Mouse (Mus musculus): ENCODE measurements around the gene Fancc. TPM values are rescaled to one million over a fixed set of nuclear protein-coding genes. Genes with fewer than 3 reads are reported as not detected.

Gene Fancc
- polyA plus RNA-seq, 1 experiment from 2014 or later: 16.1 TPM

DNA sequence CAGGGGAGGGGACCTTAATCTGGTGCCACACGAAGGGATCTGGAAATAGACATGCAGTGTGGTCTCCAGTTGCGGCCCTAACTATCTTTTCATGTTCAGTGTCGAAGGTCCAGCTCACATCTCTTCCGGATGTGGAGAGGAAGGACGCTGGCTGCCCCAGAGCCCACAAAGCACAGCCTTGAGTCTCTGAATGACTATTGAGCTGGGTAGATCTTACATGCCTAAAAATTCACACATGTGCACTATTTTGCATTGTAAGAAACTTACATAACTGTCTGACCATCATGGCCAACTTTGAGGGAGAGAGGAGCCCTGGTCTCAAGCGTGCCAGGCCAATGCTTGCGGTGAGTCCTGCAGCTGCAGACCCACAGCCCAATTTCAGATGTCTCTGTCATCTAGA, 247.9 kb downstream of the Fancc start:
- Histone ChIP-seq H3K36me3 (replicated peaks) (no peaks in the 10 kb centered on the region), H3K27ac (no peak overlapping the region), H3K27me3 (replicated peaks) (no peaks in the 10 kb centered on the region), H3K9ac (no peak overlapping the region), H3K4me1 (peaks cover 5% of the 10 kb centered on the region; the same call in 1 of the 2 replicates), H3K4me2 (no peak overlapping the region), H3K9me3 (no peaks in the 10 kb centered on the region), H3K4me3 (no peak overlapping the region)
- no peak for ATAC-seq (replicated peaks)
- 91% methylated on average over 7 of the region's 7 CpGs for WGBS

DNA sequence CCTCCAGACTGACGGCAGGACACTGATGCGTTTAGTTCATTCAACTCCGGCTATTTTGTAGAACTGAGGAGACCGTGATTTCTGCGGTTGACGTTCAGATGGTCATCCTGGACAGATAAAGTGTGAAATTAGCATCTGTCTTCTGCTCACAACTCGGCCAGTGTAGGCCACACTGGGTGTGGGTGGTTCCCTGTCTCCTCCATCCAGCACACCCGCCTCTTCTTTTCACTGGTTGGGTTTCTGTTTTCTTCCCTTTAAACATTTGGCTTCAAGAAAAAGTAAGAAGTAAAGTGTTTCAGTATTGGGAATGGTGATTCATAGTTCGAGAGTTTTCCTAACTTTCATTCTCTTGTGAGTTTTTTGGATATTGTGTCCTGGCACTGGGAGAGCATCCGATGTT, 248.8 kb downstream of the Fancc start:
- no peak overlapping the region for H3K4me2 ChIP-seq
- no peak overlapping the region for H3K9ac ChIP-seq
- H3K27me3 ChIP-seq (replicated peaks): no peaks in the 10 kb centered on the region
- no peaks in the 10 kb centered on the region for H3K36me3 ChIP-seq (replicated peaks)
- H3K27ac ChIP-seq: no peak overlapping the region
- H3K4me3 ChIP-seq: no peak overlapping the region
- peaks cover 5% of the 10 kb centered on the region; the same call in 1 of the 2 replicates for H3K4me1 ChIP-seq
- WGBS: 94% methylated on average over 10 of the region's 10 CpGs
- H3K9me3 ChIP-seq: no peaks in the 10 kb centered on the region
- ATAC-seq (replicated peaks): no peak

DNA sequence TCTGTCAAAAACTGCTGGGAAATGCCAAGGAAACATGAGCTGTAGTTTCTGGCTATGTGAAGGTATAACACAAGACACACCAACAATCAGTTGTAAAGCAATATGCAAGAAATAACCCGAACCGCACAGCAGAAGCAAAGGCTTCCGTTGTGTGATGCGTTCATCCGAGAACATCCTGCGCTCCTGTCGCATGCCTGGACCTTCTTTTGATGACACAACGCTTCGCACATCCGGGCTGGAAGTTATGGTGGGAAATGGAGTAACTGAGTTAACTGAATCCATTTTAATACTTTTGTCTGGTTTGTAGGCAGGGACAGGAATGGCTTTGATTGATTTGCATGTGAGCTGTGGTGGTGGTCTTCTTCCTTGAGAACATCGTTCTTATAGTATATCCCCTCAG, 249.4 kb downstream of the Fancc start:
- H3K27me3 ChIP-seq (replicated peaks): no peaks in the 10 kb centered on the region
- H3K9me3 ChIP-seq: no peaks in the 10 kb centered on the region
- ATAC-seq (replicated peaks): no peak
- peaks cover 5% of the 10 kb centered on the region; the same call in 1 of the 2 replicates for H3K4me1 ChIP-seq
- 93% methylated on average over 11 of the region's 11 CpGs for WGBS
- H3K27ac ChIP-seq: no peak overlapping the region
- H3K4me3 ChIP-seq: no peak overlapping the region
- no peak overlapping the region for H3K4me2 ChIP-seq
- H3K36me3 ChIP-seq (replicated peaks): no peaks in the 10 kb centered on the region
- no peak overlapping the region for H3K9ac ChIP-seq

DNA sequence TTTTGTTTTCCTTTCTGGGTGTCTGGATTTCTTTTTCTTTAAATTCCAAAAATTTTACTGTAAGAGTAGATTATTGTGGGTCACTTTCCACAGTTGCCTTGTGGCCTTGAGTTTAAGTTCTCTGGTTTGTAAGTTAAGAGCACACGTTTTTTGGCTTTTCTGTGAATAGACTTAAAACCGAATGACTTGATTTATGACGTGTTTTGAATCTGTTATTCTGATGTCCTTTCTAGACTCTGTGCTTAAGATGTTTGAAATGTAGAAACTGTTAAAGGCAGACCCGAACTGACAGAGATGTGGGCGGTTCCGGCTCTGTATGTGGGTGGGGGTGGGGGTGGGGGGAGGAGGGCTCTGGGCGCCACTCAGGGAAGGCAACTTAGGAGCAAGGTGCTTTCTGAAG, 250.0 kb downstream of the Fancc start:
- no peak overlapping the region for H3K27ac ChIP-seq
- H3K4me2 ChIP-seq: no peak overlapping the region
- no peak for ATAC-seq (replicated peaks)
- peaks cover 5% of the 10 kb centered on the region; the same call in 1 of the 2 replicates for H3K4me1 ChIP-seq
- no peaks in the 10 kb centered on the region for H3K9me3 ChIP-seq
- H3K9ac ChIP-seq: no peak overlapping the region
- no peaks in the 10 kb centered on the region for H3K36me3 ChIP-seq (replicated peaks)
- 84% methylated on average over 7 of the region's 7 CpGs for WGBS
- H3K4me3 ChIP-seq: no peak overlapping the region
- no peaks in the 10 kb centered on the region for H3K27me3 ChIP-seq (replicated peaks)

DNA sequence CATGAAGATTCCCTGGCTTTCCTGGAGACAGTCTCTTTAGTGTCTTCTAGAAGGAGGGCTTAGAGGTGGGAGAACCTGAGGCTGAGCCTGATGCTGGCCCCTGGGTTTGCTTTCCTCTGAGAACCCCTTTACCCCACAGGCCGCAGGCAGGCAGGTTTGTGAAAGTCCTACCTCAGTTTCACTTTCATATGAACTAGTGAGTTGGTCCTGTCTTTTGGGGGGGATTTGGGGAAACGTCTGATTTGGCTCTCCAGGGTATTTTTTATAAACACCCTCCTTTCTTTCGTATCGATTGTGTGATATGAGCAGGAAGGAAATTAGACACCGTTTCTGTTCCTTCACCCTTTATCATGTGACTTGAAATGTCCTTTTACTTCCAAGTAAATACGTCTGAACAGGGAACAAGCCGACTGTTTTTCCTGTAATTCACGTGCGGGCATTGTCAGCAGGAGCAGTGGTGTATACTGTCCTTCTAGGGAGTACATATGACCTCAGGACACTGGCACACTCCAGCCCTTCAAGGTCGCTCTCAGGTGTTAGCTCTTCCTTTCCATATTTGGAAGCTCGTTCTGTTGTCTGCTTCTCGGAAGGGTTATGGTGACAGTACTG, 250.6 kb downstream of the Fancc start:
- H3K4me1 ChIP-seq: peaks cover 5% of the 10 kb centered on the region; the same call in 1 of the 2 replicates
- H3K9me3 ChIP-seq: no peaks in the 10 kb centered on the region
- H3K4me2 ChIP-seq: no peak overlapping the region
- no peak overlapping the region for H3K9ac ChIP-seq
- no peak overlapping the region for H3K27ac ChIP-seq
- H3K36me3 ChIP-seq (replicated peaks): no peaks in the 10 kb centered on the region
- WGBS: 87% methylated on average over 12 of the region's 12 CpGs
- no peak overlapping the region for H3K4me3 ChIP-seq
- no peaks in the 10 kb centered on the region for H3K27me3 ChIP-seq (replicated peaks)
- ATAC-seq (replicated peaks): no peak

DNA sequence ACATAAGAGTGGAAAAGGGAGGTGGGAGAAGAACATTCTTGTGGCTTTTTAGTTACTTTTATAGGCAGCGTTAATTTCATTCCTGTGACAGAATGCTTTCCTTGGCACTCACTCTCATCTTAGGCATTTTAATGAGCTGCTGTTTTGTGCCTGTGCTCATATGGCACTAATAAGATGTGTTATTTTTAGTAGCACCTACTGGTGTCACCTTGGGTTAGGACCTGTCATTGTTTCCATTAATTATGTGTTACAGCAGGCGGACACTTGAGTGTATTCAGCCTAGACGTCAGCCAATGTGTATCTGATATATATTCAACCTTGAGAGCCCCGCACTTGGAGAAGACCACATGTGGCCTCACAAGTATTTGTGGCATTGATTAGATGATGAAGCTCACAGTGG, 251.3 kb downstream of the Fancc start:
- Histone ChIP-seq H3K4me1 (peaks cover 10% of the 10 kb centered on the region), H3K27me3 (replicated peaks) (no peaks in the 10 kb centered on the region), H3K36me3 (replicated peaks) (no peaks in the 10 kb centered on the region), H3K4me2 (no peak overlapping the region), H3K27ac (no peak overlapping the region), H3K9me3 (no peaks in the 10 kb centered on the region), H3K4me3 (no peak overlapping the region), H3K9ac (no peak overlapping the region)
- WGBS: 66% methylated on average over 4 of the region's 4 CpGs
- ATAC-seq (replicated peaks): no peak

DNA sequence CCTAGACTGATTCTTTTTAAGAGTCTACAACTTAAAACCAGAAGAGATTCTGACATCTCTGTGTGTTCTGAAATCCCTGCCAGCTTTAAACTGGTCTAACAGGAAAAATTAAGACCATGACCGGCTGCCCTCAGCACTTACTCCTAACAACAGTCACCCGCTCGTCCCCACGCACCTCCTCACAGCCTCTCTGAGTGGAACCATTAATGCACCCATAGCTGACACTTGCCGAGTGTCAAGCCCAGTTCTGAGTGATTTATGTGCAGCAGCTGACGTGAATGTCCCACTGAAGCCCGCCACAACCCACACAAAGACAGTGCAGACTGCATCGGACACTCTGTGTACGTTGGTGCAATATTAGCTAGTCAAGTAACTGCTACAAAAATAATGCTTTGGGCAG, 251.9 kb downstream of the Fancc start:
- H3K4me2 ChIP-seq: no peak overlapping the region
- H3K9ac ChIP-seq: no peak overlapping the region
- no peak overlapping the region for H3K4me3 ChIP-seq
- no peak overlapping the region for H3K27ac ChIP-seq
- no peak for ATAC-seq (replicated peaks)
- H3K4me1 ChIP-seq: peaks cover 16% of the 10 kb centered on the region
- H3K36me3 ChIP-seq (replicated peaks): no peaks in the 10 kb centered on the region
- no peaks in the 10 kb centered on the region for H3K27me3 ChIP-seq (replicated peaks)
- no peaks in the 10 kb centered on the region for H3K9me3 ChIP-seq
- WGBS: 51% methylated on average over 9 of the region's 9 CpGs

DNA sequence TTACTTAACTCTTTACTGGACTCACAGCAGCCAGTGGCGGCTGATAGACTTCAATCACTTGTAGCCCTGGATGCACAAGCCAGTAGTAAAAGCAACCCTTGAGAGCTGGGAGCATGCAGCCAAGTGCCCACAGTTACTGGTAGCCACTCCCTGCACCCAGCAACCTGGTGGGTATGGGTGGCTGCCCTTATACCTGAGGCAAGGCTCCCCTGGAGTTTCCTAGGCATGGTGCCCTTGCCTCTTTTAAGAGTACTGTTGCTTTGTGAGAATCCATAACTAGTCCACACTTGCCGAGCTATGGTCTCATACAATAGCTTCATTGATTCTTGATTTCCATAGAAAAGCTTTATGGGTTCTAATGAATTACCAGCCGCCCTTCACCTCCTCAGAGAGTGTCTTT, 252.7 kb downstream of the Fancc start:
- 53% methylated on average over 3 of the region's 3 CpGs for WGBS
- Histone ChIP-seq H3K4me2 (no peak overlapping the region), H3K36me3 (replicated peaks) (no peaks in the 10 kb centered on the region), H3K4me3 (no peak overlapping the region), H3K27ac (no peak overlapping the region; the same call in 1 of the 2 replicates), H3K9me3 (no peaks in the 10 kb centered on the region), H3K27me3 (replicated peaks) (no peaks in the 10 kb centered on the region), H3K4me1 (peaks cover 18% of the 10 kb centered on the region), H3K9ac (no peak overlapping the region)
- no peak for ATAC-seq (replicated peaks)

DNA sequence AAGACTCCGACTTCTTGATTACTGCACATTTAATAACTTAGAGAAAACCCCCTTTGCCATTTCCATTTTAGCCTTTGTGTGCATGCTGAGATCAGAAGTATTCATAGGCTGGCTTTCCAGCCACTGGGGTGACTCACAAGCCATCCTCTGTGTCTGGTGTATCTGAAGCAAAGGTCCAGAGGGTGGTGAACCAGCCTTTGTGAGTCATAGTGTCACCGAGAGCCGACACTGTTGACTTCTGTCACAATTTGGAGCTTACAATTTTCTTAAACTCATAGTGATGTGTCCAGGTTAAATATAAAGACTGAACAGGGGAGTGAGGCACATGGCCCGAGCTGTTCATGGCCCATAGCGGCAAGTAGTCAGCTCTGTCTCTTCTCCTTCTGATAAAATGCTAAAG, 253.5 kb downstream of the Fancc start:
- H3K36me3 ChIP-seq (replicated peaks): no peaks in the 10 kb centered on the region
- no peak overlapping the region for H3K4me2 ChIP-seq
- H3K27ac ChIP-seq: no peak overlapping the region
- peaks cover 25% of the 10 kb centered on the region for H3K4me1 ChIP-seq
- no peak for ATAC-seq (replicated peaks)
- WGBS: 73% methylated on average over 5 of the region's 5 CpGs
- H3K9me3 ChIP-seq: no peaks in the 10 kb centered on the region
- H3K4me3 ChIP-seq: no peak overlapping the region
- no peak overlapping the region for H3K9ac ChIP-seq
- no peaks in the 10 kb centered on the region for H3K27me3 ChIP-seq (replicated peaks)

DNA sequence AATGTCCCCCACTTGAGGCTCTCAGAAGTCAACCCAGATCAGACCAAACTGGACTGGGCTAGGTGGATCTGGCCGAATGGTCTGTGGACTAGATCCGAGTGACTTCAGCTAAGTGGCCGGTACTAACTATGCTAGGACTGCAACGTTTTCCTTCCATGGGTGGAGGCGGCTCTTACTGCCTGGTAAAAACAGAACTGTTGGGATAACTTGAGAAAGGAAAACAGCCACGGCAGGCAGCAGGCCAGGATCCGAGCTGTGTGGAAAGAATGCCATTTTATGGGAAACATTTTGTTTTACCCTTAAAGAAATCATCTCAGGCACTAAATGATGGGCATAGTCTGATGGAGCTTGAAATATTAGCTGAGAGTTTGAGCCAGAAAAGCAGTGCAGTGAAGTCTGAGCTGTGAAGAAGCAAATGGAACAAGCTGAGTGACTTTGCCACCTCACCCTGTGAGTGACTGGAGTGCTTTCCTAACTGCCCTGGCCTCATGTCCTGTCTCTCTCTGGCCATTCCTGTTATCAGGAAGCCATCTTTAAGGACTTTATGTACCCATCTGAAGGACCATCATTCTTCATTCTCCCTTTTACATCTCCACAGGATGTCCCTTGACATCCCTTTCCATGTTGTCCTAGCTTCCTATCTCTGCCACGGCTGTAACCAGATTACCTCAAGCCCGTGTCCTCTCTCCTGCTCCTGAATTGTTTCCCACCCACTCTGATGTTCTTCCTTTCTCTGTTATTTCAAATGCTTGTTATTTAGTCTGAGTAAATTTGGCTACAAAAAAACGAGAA, 254.5 kb downstream of the Fancc start:
- 0 out of 2 replicates have a peak overlapping the region, but pooled peaks have one; percentile 10 for H3K4me2 ChIP-seq
- no peaks in the 10 kb centered on the region for H3K9me3 ChIP-seq
- no peak overlapping the region for H3K27ac ChIP-seq
- H3K4me1 ChIP-seq: peaks cover 25% of the 10 kb centered on the region
- H3K36me3 ChIP-seq (replicated peaks): no peaks in the 10 kb centered on the region
- 77% methylated on average over 10 of the region's 10 CpGs for WGBS
- H3K4me3 ChIP-seq: no peak overlapping the region
- no peak overlapping the region for H3K9ac ChIP-seq
- no peaks in the 10 kb centered on the region for H3K27me3 ChIP-seq (replicated peaks)
- no peak for ATAC-seq (replicated peaks)

DNA sequence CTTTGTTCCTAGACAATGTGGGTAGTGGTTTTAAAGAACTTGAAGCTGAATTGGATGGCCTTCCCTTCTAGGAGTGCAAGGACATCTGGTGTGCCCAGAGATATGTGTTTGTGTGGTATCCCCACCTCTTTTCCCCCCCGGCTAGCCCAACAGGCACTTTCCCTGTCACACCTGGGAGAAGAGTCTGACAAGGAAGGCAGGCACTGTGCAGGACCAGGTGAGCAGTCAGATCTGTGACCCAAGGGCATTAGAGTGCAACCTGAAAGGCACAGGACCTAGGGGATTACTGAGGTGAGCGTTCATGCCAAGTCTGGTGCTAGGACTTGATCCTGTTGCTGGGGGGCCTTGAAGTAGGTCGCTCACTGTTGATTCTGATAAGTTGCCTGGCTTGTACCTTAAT, 255.4 kb downstream of the Fancc start:
- Histone ChIP-seq H3K4me3 (no peak overlapping the region), H3K27ac (no peak overlapping the region), H3K36me3 (replicated peaks) (no peaks in the 10 kb centered on the region), H3K4me2 (peak overlapping the region; percentile 10; the same call in 1 of the 2 replicates), H3K27me3 (replicated peaks) (no peaks in the 10 kb centered on the region), H3K4me1 (peaks cover 25% of the 10 kb centered on the region), H3K9ac (no peak overlapping the region), H3K9me3 (no peaks in the 10 kb centered on the region)
- ATAC-seq (replicated peaks): no peak
- WGBS: 84% methylated on average over 3 of the region's 3 CpGs

DNA sequence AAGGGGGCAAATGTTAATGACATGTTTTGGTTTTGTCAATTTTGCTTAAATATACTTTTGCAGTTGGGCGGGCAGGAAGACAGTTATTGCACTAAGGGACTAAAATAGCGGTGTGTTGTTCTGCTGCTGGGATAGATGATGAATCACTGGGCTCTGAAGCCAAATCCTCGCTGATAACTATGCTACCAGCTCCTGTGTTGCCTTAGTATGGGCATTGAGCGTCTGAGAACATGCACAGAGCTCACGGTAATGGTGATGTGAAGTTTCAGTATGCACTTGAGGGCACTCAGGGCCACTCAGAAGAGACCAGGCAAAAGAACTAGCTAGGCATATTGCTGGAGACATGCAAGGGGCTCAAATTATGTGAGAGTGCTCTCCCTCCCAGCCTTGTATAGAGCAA, 256.2 kb downstream of the Fancc start:
- 41% methylated on average over 5 of the region's 5 CpGs for WGBS
- no peak for ATAC-seq (replicated peaks)

More for the DNA sequence above, 256.2 kb downstream of the Fancc start:
- peak overlapping the region; percentile 81 for H3K4me2 ChIP-seq
- H3K4me3 ChIP-seq: peak overlapping the region; percentile 86
- H3K4me1 ChIP-seq: peaks cover 25% of the 10 kb centered on the region
- no peaks in the 10 kb centered on the region for H3K36me3 ChIP-seq (replicated peaks)
- 0 out of 2 replicates have a peak overlapping the region, but pooled peaks have one; percentile 68 for H3K9ac ChIP-seq
- H3K9me3 ChIP-seq: no peaks in the 10 kb centered on the region
- H3K27me3 ChIP-seq (replicated peaks): no peaks in the 10 kb centered on the region
- H3K27ac ChIP-seq: no peak overlapping the region
